Mouse (Mus musculus) CH12.LX (cell line): ENCODE measurements at regions not wholly inside any gene's neighbourhood (a gene's known extent, or its start where the extent isn't known, plus 50 kb on each side); places are given as distances from the start of the nearest gene placed in this dataset.

Experiments
- BHLHE40 ChIP-seq: IDR thresholded peaks from 2 replicates; pipeline ENCODE4 v1.6.1; 2011; ENCODE audit warnings: mild to moderate bottlenecking, low read depth, low read length, improper control_type of control experiment
- CTCF ChIP-seq, 2 experiments: IDR thresholded peaks in 1 of 2; conservative IDR thresholded peaks in 1 of 2; 2 replicates each; pipeline ENCODE4 v1.5.1; 2011 to 2012; ENCODE audit warnings: low read depth in 2 of 2, low read length in 2 of 2, improper control_type of control experiment in 1 of 2, inconsistent platforms in 1 of 2, mild to moderate bottlenecking in 1 of 2, moderate library complexity in 1 of 2
- HCFC1 ChIP-seq: IDR thresholded peaks from 2 replicates; pipeline ENCODE4 v1.6.1; 2012; ENCODE audit warnings: low read depth, mild to moderate bottlenecking, inconsistent platforms, low read length, improper control_type of control experiment
- MAX ChIP-seq: IDR thresholded peaks from 2 replicates; pipeline ENCODE4 v1.6.1; 2011; ENCODE audit warnings: low read length, improper control_type of control experiment
- PAX5 ChIP-seq: IDR thresholded peaks from 2 replicates; pipeline ENCODE4 v1.6.1; 2012; ENCODE audit warnings: low read length, inconsistent platforms, mixed read lengths
- POLR2A ChIP-seq: IDR thresholded peaks from 2 replicates; pipeline ENCODE4 v1.6.1; 2011; ENCODE audit warnings: low read depth, mild to moderate bottlenecking, improper control_type of control experiment, low read length
- POLR2AphosphoS2 ChIP-seq: IDR thresholded peaks from 2 replicates; pipeline ENCODE4 v1.6.1; 2011; ENCODE audit warnings: low read depth, low read length, improper control_type of control experiment

DNA sequence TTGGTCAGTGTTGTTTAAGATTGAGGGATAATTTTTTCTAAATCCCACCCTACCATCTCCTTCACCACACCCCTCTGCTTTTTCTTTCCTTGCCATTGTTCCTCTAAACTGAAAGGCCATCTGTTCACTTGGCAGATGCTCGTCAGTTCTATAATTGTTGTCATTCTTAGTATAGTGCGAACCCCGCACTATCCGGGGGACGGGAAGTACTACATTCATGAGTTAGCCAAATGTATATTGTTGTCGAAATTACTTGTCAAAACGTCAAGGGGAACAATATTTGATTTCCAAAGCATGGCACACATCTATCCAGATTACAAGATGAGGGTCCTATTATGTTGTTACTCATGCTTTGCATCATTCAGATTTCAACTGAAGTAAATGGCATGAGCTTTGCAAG is 635.1 kb upstream of the Flrt2 start:
- no peak for TF ChIP-seq BHLHE40
- TF ChIP-seq MAX, result no peak
- no peak for TF ChIP-seq CTCF (conservative IDR thresholded peaks at IDR 0.05 in 1 of 2, IDR thresholded peaks at IDR 0.05 in 1 of 2; ENCODE audit: low read depth in 2 of 2, low read length in 2 of 2)
- TF ChIP-seq POLR2A, result no peak
- TF ChIP-seq HCFC1, result no peak
- no peak for TF ChIP-seq POLR2AphosphoS2
- no peak for TF ChIP-seq PAX5
